Mouse (Mus musculus) liver, embryonic 12.5 days (tissue): ENCODE data around the gene Adk. TPM values are rescaled to one million over a fixed set of nuclear protein-coding genes. Genes with fewer than 3 reads are reported as not detected.

Experiments used
- ATAC-seq: fragments of 200-750 bp; cut with Nextera tagmentation; 2 replicates; pipeline ENCODE4 v1.8.0; 2017; ENCODE audit warnings: moderate number of reproducible peaks, mild to moderate bottlenecking, moderate library complexity
- H3K27ac ChIP-seq: fragments of 300-500 bp; sonication (generic); 2 replicates; pipeline ENCODE4 v1.5.1; 2016; ENCODE audit warnings: mild to moderate bottlenecking
- H3K27me3 ChIP-seq: fragments of 300-500 bp; sonication (generic); replicated peaks from 2 replicates; pipeline ENCODE4 v1.6.1; 2016; ENCODE audit warnings: mild to moderate bottlenecking, moderate library complexity
- H3K36me3 ChIP-seq: fragments of 300-500 bp; sonication (generic); 2 replicates; pipeline ENCODE4 v1.6.1; 2016; ENCODE audit warnings: mild to moderate bottlenecking, moderate library complexity
- H3K4me1 ChIP-seq: fragments of 300-500 bp; sonication (generic); 2 replicates; pipeline ENCODE4 v1.6.1; 2016
- H3K4me2 ChIP-seq: fragments of 300-500 bp; sonication (generic); 2 replicates; pipeline ENCODE4 v1.6.1; 2016; ENCODE audit warnings: mild to moderate bottlenecking, moderate library complexity
- H3K4me3 ChIP-seq: fragments of 300-500 bp; sonication (generic); 2 replicates; pipeline ENCODE4 v1.5.1; 2016; ENCODE audit warnings: mild to moderate bottlenecking, moderate library complexity
- H3K9ac ChIP-seq: fragments of 300-500 bp; sonication (generic); 2 replicates; pipeline ENCODE4 v1.6.1; 2016; ENCODE audit warnings: mild to moderate bottlenecking, moderate library complexity
- H3K9me3 ChIP-seq: fragments of 300-500 bp; sonication (generic); replicated peaks from 2 replicates; pipeline ENCODE4 v1.6.1; 2016; ENCODE audit warnings: mild to moderate bottlenecking, moderate library complexity
- WGBS: fragments of 180-500 bp; shearing (Covaris S2); methylation state at CpG from one replicate; pipeline ENCODE4 v1.1.7; 2016; ENCODE audit not compliant: insufficient replicate concordance; 5-methylcytosine and 5-hydroxymethylcytosine counted together
- polyA plus RNA-seq: library from polyadenylated mRNA; unstranded; fragments of >200 nt; fragmentation: Nextera tagmentation; extraction: Ambion mirVana; gene quantifications from 2 replicates; pipeline ENCODE4 v1.2.1, GENCODE M21; 2016

Adk gene
- polyA plus RNA-seq, 1 experiment from 2014 or later: 206 TPM

- no peaks in the 10 kb centered on the region for H3K27me3 ChIP-seq
- peaks cover 11% of the 10 kb centered on the region; the same call in 1 of the 2 replicates for H3K36me3 ChIP-seq
- no peak overlapping the region for H3K4me3 ChIP-seq
- H3K9ac ChIP-seq: no peak overlapping the region
- H3K4me2 ChIP-seq: no peak overlapping the region
- no peak overlapping the region for H3K27ac ChIP-seq
- ATAC-seq: no peak
- 58% methylated on average over 2 of the region's 2 CpGs for WGBS
- no peaks in the 10 kb centered on the region for H3K9me3 ChIP-seq
- no peaks in the 10 kb centered on the region for H3K4me1 ChIP-seq
These were observed 319.6 kb downstream of the Adk start for GRCm38 (mm10) chr14:21371946-21372345.

GRCm38 (mm10) chr14:21372689-21373088 lies 320.3 kb downstream of the Adk start:
- ATAC-seq: no peak
- Histone ChIP-seq H3K4me3 (no peak overlapping the region), H3K4me2 (no peak overlapping the region), H3K36me3 (peaks cover 11% of the 10 kb centered on the region; the same call in 1 of the 2 replicates), H3K9ac (no peak overlapping the region), H3K4me1 (no peaks in the 10 kb centered on the region), H3K9me3 (no peaks in the 10 kb centered on the region), H3K27me3 (no peaks in the 10 kb centered on the region), H3K27ac (no peak overlapping the region)
- WGBS: 82% methylated on average over 5 of the region's 5 CpGs

DNA sequence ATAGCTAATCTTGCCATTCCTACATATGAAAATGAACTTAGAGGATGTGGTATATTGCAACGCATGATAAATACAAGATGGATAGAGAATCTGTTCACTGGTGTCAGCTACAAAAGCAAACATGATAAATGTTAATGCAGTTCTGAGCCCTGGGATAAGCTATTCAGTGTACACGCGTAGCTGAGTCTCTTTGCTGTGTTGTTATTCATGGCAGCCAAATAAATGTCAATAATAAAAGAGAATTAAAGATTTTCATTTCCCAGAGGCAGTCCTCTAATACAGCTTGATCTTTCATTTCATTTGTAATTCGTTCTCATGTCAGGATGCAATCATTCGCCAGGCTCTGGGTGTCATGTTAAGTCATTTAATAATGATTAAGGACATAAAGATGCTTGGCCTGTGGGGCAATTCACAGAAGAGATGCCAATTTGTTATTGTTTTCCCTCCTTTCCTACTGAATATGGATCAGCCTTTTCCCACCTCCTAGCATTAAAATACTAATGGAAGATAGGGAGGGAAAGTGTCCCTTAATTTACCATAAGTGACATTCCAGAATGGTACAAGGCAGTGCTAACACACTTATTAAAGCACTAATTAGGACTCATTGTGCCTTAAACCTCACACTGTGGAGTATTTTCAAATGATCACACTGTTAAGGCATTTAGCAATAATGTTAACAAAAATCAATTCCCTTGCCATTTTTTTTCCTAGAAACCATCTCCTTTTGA lies 331.5 kb downstream of the Adk start:
- no peak overlapping the region for H3K27ac ChIP-seq
- H3K9me3 ChIP-seq: no peaks in the 10 kb centered on the region
- H3K4me2 ChIP-seq: no peak overlapping the region
- no peaks in the 10 kb centered on the region for H3K27me3 ChIP-seq
- no peak overlapping the region for H3K4me3 ChIP-seq
- H3K9ac ChIP-seq: no peak overlapping the region
- H3K36me3 ChIP-seq: peaks cover 42% of the 10 kb centered on the region
- no peak for ATAC-seq
- 84% methylated on average over 5 of the region's 5 CpGs for WGBS
- no peaks in the 10 kb centered on the region for H3K4me1 ChIP-seq

DNA sequence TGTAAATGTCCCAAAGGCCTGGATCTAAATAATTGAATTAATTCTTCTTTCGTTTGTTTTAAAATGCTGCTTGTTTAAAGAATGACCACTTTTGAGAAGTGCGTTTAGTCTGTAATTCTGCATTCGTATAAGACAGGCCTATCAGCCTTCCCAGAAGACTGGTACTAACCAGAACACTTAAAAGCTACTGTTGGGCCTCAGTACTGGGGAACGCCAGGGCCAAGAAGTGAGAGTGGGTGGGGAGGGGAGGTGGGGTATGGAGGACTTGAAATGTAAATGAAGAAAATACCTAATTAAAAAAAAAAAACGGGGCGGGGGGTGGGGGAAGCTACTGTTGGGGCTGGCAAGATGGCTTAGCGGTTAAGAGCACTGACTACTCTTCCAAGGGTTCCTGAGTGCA lies 347.1 kb downstream of the Adk start:
- H3K27me3 ChIP-seq: no peaks in the 10 kb centered on the region
- no peak overlapping the region for H3K4me2 ChIP-seq
- H3K9ac ChIP-seq: no peak overlapping the region
- ATAC-seq: no peak
- no peaks in the 10 kb centered on the region for H3K4me1 ChIP-seq
- H3K27ac ChIP-seq: no peak overlapping the region
- WGBS: 78% methylated on average over 7 of the region's 7 CpGs
- peaks cover 15% of the 10 kb centered on the region for H3K36me3 ChIP-seq
- no peak overlapping the region for H3K4me3 ChIP-seq
- no peaks in the 10 kb centered on the region for H3K9me3 ChIP-seq

GRCm38 (mm10) chr14:21402157-21402601 lies 349.8 kb downstream of the Adk start:
- H3K36me3 ChIP-seq: peaks cover 15% of the 10 kb centered on the region
- WGBS: 79% methylated on average over 8 of the region's 8 CpGs
- no peak overlapping the region for H3K4me2 ChIP-seq
- H3K9me3 ChIP-seq: no peaks in the 10 kb centered on the region
- H3K9ac ChIP-seq: no peak overlapping the region
- no peak for ATAC-seq
- no peak overlapping the region for H3K27ac ChIP-seq
- no peaks in the 10 kb centered on the region for H3K27me3 ChIP-seq
- no peaks in the 10 kb centered on the region for H3K4me1 ChIP-seq
- no peak overlapping the region for H3K4me3 ChIP-seq

DNA sequence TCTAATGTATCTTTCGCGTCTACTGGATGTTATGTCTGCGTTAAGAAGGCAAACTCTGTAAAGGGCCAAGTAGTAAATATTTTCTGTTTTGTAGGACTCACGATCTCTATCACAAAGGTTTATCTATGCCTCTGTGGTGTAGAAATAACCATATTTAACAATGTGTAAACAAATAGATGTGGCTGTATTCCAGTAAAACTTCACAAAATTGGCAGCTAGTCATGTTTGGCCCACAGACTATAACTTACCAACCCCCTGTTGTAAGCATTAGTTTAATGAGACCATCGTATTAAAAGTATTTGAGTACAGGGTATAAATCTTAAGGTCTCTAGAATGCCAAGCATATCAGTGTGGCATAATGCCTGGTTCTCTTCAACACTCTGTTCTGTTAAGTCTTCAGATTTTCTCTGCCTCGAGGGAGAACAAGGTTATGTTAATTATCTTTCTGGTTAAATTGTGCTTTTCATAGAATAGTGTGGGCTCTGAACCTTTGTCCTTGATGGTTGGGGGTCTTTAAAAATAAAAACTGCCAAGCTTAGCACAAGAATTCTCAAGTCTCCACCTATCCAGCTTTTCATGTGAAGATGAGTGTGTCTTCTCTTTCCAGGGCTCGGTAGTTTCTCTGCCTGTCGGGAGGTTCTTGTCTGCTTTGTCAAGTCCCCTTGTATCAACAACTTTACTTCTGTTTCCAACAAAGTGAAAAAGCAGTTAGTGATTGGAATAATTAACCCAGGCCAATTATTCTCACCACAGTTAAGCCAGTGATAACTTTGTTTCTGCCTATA lies 350.4 kb downstream of the Adk start:
- Histone ChIP-seq H3K27ac (no peak overlapping the region), H3K9me3 (no peaks in the 10 kb centered on the region), H3K4me3 (no peak overlapping the region), H3K27me3 (no peaks in the 10 kb centered on the region), H3K9ac (no peak overlapping the region), H3K4me1 (no peaks in the 10 kb centered on the region), H3K36me3 (peaks cover 11% of the 10 kb centered on the region), H3K4me2 (no peak overlapping the region)
- ATAC-seq: no peak
- WGBS: 79% methylated on average over 8 of the region's 8 CpGs

GRCm38 (mm10) chr14:21406946-21407345 lies 354.6 kb downstream of the Adk start:
- H3K27ac ChIP-seq: no peak overlapping the region
- H3K36me3 ChIP-seq: no peaks in the 10 kb centered on the region
- no peak overlapping the region for H3K9ac ChIP-seq
- no peaks in the 10 kb centered on the region for H3K9me3 ChIP-seq
- no peak overlapping the region for H3K4me3 ChIP-seq
- H3K4me1 ChIP-seq: no peaks in the 10 kb centered on the region
- WGBS: 88% methylated on average over 5 of the region's 5 CpGs
- no peak for ATAC-seq
- no peaks in the 10 kb centered on the region for H3K27me3 ChIP-seq
- no peak overlapping the region for H3K4me2 ChIP-seq

DNA sequence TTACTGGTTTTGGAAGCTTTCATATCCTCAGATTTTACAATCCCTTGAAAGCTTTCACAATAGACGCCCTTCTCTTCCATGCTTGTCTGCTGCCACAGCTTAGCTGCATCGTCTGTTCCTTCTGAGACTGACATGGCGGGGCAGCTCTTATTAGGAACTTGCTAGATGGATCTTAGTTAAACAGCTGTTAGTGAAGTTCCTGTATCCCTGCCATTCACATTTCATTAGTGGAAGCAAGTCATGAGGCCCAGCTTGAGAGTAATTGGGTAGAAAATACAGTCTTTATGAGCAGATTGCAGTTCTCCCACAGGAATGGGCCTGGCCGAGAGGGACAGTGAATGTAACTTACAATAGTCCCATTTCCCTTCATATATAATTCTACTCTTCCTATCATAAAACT lies 356.5 kb downstream of the Adk start:
- Histone ChIP-seq H3K4me1 (no peaks in the 10 kb centered on the region), H3K9me3 (no peaks in the 10 kb centered on the region), H3K36me3 (no peaks in the 10 kb centered on the region), H3K9ac (no peak overlapping the region), H3K4me2 (no peak overlapping the region), H3K4me3 (no peak overlapping the region), H3K27ac (no peak overlapping the region), H3K27me3 (no peaks in the 10 kb centered on the region)
- ATAC-seq: no peak
- 80% methylated on average over 4 of the region's 4 CpGs for WGBS

DNA sequence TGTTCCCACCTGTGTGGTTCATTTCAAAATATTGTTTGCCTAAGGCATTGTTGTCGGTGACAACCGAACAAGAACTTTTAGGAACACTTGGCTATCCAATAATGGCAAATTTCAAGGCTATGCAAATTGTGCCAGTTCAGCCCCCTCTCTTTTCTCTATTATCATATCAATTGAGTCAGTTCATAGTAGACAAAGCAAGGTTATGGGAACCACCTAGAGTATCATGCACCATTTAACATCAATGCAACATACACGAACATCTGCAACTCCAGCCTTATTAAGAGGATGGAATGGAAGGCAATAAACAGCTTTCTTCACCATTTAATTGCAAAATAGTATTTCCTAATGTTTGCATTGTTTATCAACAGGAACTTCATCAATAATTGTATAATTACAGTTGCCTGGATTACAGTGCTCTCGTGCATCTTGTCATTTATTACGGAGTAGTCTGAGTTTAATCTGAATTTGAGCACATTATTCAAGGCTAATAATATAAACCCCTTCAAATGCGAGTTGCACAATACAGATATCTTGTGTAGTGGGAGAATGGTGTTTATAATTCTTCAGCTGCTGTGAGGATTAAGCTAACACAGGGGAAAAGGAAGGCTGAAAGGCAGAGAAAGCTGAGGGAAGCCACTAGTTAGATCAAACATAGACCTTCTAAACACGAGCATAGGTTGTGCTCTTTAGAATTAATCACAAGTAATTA lies 358.5 kb downstream of the Adk start:
- ATAC-seq: no peak
- Histone ChIP-seq H3K9me3 (no peaks in the 10 kb centered on the region), H3K36me3 (no peaks in the 10 kb centered on the region), H3K4me1 (no peaks in the 10 kb centered on the region), H3K4me3 (no peak overlapping the region), H3K9ac (no peak overlapping the region), H3K4me2 (no peak overlapping the region), H3K27ac (no peak overlapping the region), H3K27me3 (no peaks in the 10 kb centered on the region)
- WGBS: 76% methylated on average over 7 of the region's 7 CpGs

GRCm38 (mm10) chr14:21411524-21411923 lies 359.1 kb downstream of the Adk start:
- H3K36me3 ChIP-seq: no peaks in the 10 kb centered on the region
- 85% methylated on average over 6 of the region's 6 CpGs for WGBS
- H3K27me3 ChIP-seq: no peaks in the 10 kb centered on the region
- H3K4me2 ChIP-seq: no peak overlapping the region
- ATAC-seq: no peak
- H3K4me3 ChIP-seq: no peak overlapping the region
- H3K27ac ChIP-seq: no peak overlapping the region
- H3K4me1 ChIP-seq: no peaks in the 10 kb centered on the region
- H3K9ac ChIP-seq: no peak overlapping the region
- no peaks in the 10 kb centered on the region for H3K9me3 ChIP-seq

- Histone ChIP-seq H3K4me1 (no peaks in the 10 kb centered on the region), H3K4me3 (no peak overlapping the region), H3K27me3 (no peaks in the 10 kb centered on the region), H3K27ac (no peak overlapping the region), H3K4me2 (no peak overlapping the region), H3K36me3 (0 out of 2 replicates have a peak, but pooled peaks cover 1% of the 10 kb centered on the region), H3K9me3 (no peaks in the 10 kb centered on the region), H3K9ac (no peak overlapping the region)
- WGBS: 73% methylated on average over 7 of the region's 7 CpGs
- no peak for ATAC-seq
These were observed 366.0 kb downstream of the Adk start for GRCm38 (mm10) chr14:21418332-21418731.

GRCm38 (mm10) chr14:21427369-21427768 lies 375.0 kb downstream of the Adk start:
- Histone ChIP-seq H3K4me2 (no peak overlapping the region), H3K9me3 (no peaks in the 10 kb centered on the region), H3K27me3 (no peaks in the 10 kb centered on the region), H3K27ac (no peak overlapping the region), H3K4me1 (no peaks in the 10 kb centered on the region), H3K9ac (no peak overlapping the region), H3K36me3 (peaks cover 52% of the 10 kb centered on the region), H3K4me3 (no peak overlapping the region)
- ATAC-seq: no peak
- 82% methylated on average over 7 of the region's 7 CpGs for WGBS
